Mouse (Mus musculus): ENCODE data around the gene Clstn3.

- TF ChIP-seq GATA1 (IDR thresholded peaks at IDR 0.05; ENCODE audit: borderline replicate concordance, low read length), result no peak
- TF ChIP-seq FLI1 (IDR thresholded peaks at IDR 0.05; ENCODE audit: low read length), result no peak
Measured at GRCm38 (mm10) chr6:124476216-124476615, 11.6 kb upstream of the Clstn3 start.

All from megakaryocyte, embryonic 14.5 days (primary cell).